Mouse (Mus musculus) ES-E14 (cell line): Measurements from ENCODE around the gene Dcaf17. TPM values are rescaled to one million over a fixed set of nuclear protein-coding genes. Genes with fewer than 3 reads are reported as not detected.
A peak's percentile ranks its signal among the peaks of the same experiment; 100 is the strongest.

Experiments
- DNase-seq: peaks from one replicate; pipeline ENCODE4 v3.0.0-alpha.2; 2013; ENCODE audit warnings: low read depth, low spot score
- H3K27ac ChIP-seq: 2 replicates; pipeline ENCODE4 v1.5.1; 2012; ENCODE audit warnings: low read depth, mild to moderate bottlenecking, low read length, moderate library complexity, mixed read lengths; ENCODE audit not compliant: poor library complexity, insufficient read depth, severe bottlenecking
- H3K36me3 ChIP-seq: 2 replicates; pipeline ENCODE4 v1.6.1; 2012; ENCODE audit warnings: mild to moderate bottlenecking, low read length, moderate library complexity, mixed read lengths; ENCODE audit not compliant: control insufficient read depth, poor library complexity, insufficient read depth, severe bottlenecking
- H3K4me1 ChIP-seq, 2 experiments: fragments of 150-350 bp in 1 of 2; sonication (generic) in 1 of 2; 2 replicates each; pipeline ENCODE4 v1.6.1; 2012; ENCODE audit warnings: low read length in 2 of 2, mild to moderate bottlenecking in 1 of 2, mixed read lengths in 1 of 2; ENCODE audit not compliant: control insufficient read depth in 2 of 2, insufficient read depth in 2 of 2, poor library complexity in 1 of 2
- H3K4me3 ChIP-seq, 2 experiments: fragments of 150-350 bp in 1 of 2; sonication (generic) in 1 of 2; 2 replicates each; pipeline ENCODE4 v1.5.1; 2012; ENCODE audit warnings: low read length in 2 of 2, low read depth in 1 of 2, mild to moderate bottlenecking in 1 of 2, mixed read lengths in 1 of 2; ENCODE audit not compliant: insufficient read depth in 1 of 2, poor library complexity in 1 of 2, severe bottlenecking in 1 of 2
- H3K9ac ChIP-seq: 2 replicates; pipeline ENCODE4 v1.6.1; 2012; ENCODE audit warnings: low read depth, mild to moderate bottlenecking, low read length, mixed read lengths; ENCODE audit not compliant: poor library complexity, insufficient read depth, severe bottlenecking
- H3K9me3 ChIP-seq: fragments of 150-350 bp; sonication (generic); 2 replicates; pipeline ENCODE4 v1.6.1; 2012; ENCODE audit warnings: low read depth, mild to moderate bottlenecking, low read length; ENCODE audit not compliant: control insufficient read depth, insufficient read depth
- CHD2 ChIP-seq: IDR thresholded peaks from 2 replicates; pipeline ENCODE4 v1.6.1; 2014; ENCODE audit warnings: mild to moderate bottlenecking, low read depth, low read length, inconsistent platforms
- HCFC1 ChIP-seq: IDR thresholded peaks from 2 replicates; pipeline ENCODE4 v1.6.1; 2012; ENCODE audit warnings: low read length, inconsistent platforms, borderline replicate concordance; ENCODE audit not compliant: insufficient read depth
- MAFK ChIP-seq: IDR thresholded peaks from 2 replicates; pipeline ENCODE4 v1.6.1; 2014; ENCODE audit warnings: mild to moderate bottlenecking, low read depth, low read length, inconsistent platforms; ENCODE audit not compliant: insufficient read depth
- ZC3H11A ChIP-seq: IDR thresholded peaks from 2 replicates; pipeline ENCODE4 v1.6.1; 2012; ENCODE audit warnings: low read depth, mild to moderate bottlenecking, inconsistent platforms, low read length, borderline replicate concordance
- ZNF384 ChIP-seq: IDR thresholded peaks from 2 replicates; pipeline ENCODE4 v1.6.1; 2012; ENCODE audit warnings: low read depth, low read length, inconsistent platforms
- in situ Hi-C, 2 experiments: fragments of 600-800 bp; cut with MboI; formaldehyde crosslinking; loops; one replicate each; pipeline ENCODE4 v1.15.1; 2025; ENCODE audit warnings: low sequenced_read_pairs in 2 of 2, inconsistent platforms in 1 of 2; ENCODE audit not compliant: unreplicated experiment in 2 of 2
- total RNA-seq: library from RNA; depleted of rRNA; stranded (reverse); fragments of 300-350 nt; gene quantifications from 2 replicates; pipeline ENCODE4 v1.2.3, GENCODE M21; 2012

The Dcaf17 gene
- total RNA-seq, 1 experiment = 20.0 TPM

- peak; percentile 31; the same call in 1 of the 2 replicates for TF ChIP-seq ZC3H11A
- no peak for TF ChIP-seq HCFC1
- no peaks in the 10 kb centered on the region for H3K36me3 ChIP-seq
Measured at GRCm38 (mm10) chr2:71116151-71116550, 61.0 kb downstream of the Dcaf17 start.

GRCm38 (mm10) chr2:71117797-71118708, 62.9 kb downstream of the Dcaf17 start, which contains the start of gene Cybrd1:
Cybrd1 (plus strand) TSS chr2:71117923.
- Histone ChIP-seq H3K4me1 (peaks cover 0 to 3% of the 10 kb centered on the region in 2 experiments; a peak in 1 of 4 replicates), H3K27ac (no peak within 1 kb of the TSS), H3K9ac (peak within 1 kb of the TSS; percentile 54), H3K36me3 (no peaks in the 10 kb centered on the region), H3K9me3 (no peaks in the 10 kb centered on the region), H3K4me3 (peak within 1 kb of the TSS; percentile 70 to 72)
- no peak for DNase-seq
- no peak for TF ChIP-seq MAFK
- TF ChIP-seq ZC3H11A = no peak
- TF ChIP-seq ZNF384 = no peak
- no peak for TF ChIP-seq HCFC1
- in situ Hi-C loops = no loop called here

More at GRCm38 (mm10) chr2:71116151-71116550, 61.0 kb downstream of the Dcaf17 start:
- Histone ChIP-seq H3K4me3 (no peak overlapping the region), H3K9me3 (no peaks in the 10 kb centered on the region), H3K27ac (no peak overlapping the region), H3K4me1 (peaks cover 0 to 3% of the 10 kb centered on the region in 2 experiments; a peak in 1 of 4 replicates), H3K9ac (no peak overlapping the region)
- in situ Hi-C loops = no loop called here
- peak; percentile 40 for DNase-seq

DNA sequence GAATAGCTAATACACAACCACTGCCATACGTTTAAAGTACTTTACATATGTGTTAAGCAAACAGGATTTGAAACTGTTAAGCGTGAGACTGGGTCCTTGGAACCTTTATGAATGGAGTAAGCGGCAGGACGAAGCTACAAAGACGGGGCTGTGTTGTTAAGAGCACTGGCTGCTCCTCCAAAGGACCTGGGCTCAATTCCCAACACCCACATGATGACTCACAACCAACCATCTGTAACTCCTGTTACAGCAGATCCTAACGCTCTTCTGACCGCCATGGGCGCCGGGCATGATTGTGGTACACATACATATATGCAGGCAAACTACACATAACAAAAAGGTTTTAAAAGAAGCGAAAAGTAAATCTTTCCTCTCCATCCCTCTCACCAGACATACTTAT, 65.7 kb downstream of the Dcaf17 start:
- Histone ChIP-seq H3K27ac (no peak overlapping the region), H3K4me1 (peaks cover 0 to 3% of the 10 kb centered on the region in 2 experiments; a peak in 1 of 4 replicates), H3K9me3 (no peaks in the 10 kb centered on the region), H3K36me3 (no peaks in the 10 kb centered on the region), H3K9ac (no peak overlapping the region), H3K4me3 (no peak overlapping the region)
- TF ChIP-seq MAFK = no peak
- TF ChIP-seq ZNF384 = no peak
- TF ChIP-seq ZC3H11A = no peak
- in situ Hi-C loops = no loop called here
- DNase-seq = no peak

- in situ Hi-C loops = no loop called here
Measured at GRCm38 (mm10) chr2:71121406-71121805, 66.3 kb downstream of the Dcaf17 start.

More at GRCm38 (mm10) chr2:71121406-71121805, 66.3 kb downstream of the Dcaf17 start:
- no peak for TF ChIP-seq ZC3H11A
- no peak for TF ChIP-seq MAFK
- no peak for TF ChIP-seq CHD2
- no peak for TF ChIP-seq HCFC1
- TF ChIP-seq ZNF384 = no peak
- Histone ChIP-seq H3K27ac (no peak overlapping the region), H3K4me1 (peaks cover 0 to 3% of the 10 kb centered on the region in 2 experiments; a peak in 1 of 4 replicates), H3K9me3 (no peaks in the 10 kb centered on the region), H3K9ac (no peak overlapping the region), H3K4me3 (no peak overlapping the region), H3K36me3 (no peaks in the 10 kb centered on the region)
- DNase-seq = no peak
